ENCODE assay signal across 7 mouse cellular contexts in genomic region chr10:109921368-109921767, GRCm38 (mm10).
A peak's percentile ranks its signal among the peaks of the same experiment; 100 is the strongest.
DNase-seq lines count a peak whose midpoint lies in the region; ATAC-seq and TF ChIP-seq lines count a peak whose summit lies in the region.

No protein-coding gene starts in this region.

- no peak for TF ChIP-seq POLR2A in lung, adult 2 months (IDR thresholded peaks at IDR 0.05; ENCODE audit: borderline replicate concordance, extremely low read depth, low read depth, low read length)

- H3K27ac ChIP-seq in lung, embryonic 14.5 days (ENCODE audit: low read depth), result no peak overlapping the region
- H3K27ac ChIP-seq in neural tube, embryonic 13.5 days (replicated peaks), result no peak overlapping the region

- H3K4me1 ChIP-seq in lung, embryonic 14.5 days (ENCODE audit: insufficient read depth), result no peaks in the 10 kb centered on the region
- H3K4me1 ChIP-seq in lung, adult 2 months (ENCODE audit: control insufficient read depth, insufficient read depth, low read length), result no peaks in the 10 kb centered on the region
- peaks cover 8% of the 10 kb centered on the region for H3K4me1 ChIP-seq in neural tube, embryonic 13.5 days (replicated peaks)

- peak; percentile 39 for DNase-seq in lung, embryonic 14.5 days
- DNase-seq in lung, adult 2 months, result no peak
- peak; percentile 23 to 31 for DNase-seq in gastrocnemius, postnatal 4 days (ENCODE audit: low spot score in 2 of 2)
- DNase-seq in kidney, postnatal 4 days, result peak; percentile 51 to 63
- no peak for DNase-seq in layer of hippocampus, postnatal 36 days

- 33% methylated on average over 11 of the region's 11 CpGs for WGBS in lung, embryonic 14.5 days
- WGBS in lung, adult 2 months, result 53% methylated on average over 11 of the region's 11 CpGs
- WGBS in neural tube, embryonic 13.5 days, result 59% methylated on average over 11 of the region's 11 CpGs

- H3K27me3 ChIP-seq in lung, embryonic 14.5 days (ENCODE audit: insufficient read depth, low read length), result no peaks in the 10 kb centered on the region
- H3K27me3 ChIP-seq in neural tube, embryonic 13.5 days, result no peaks in the 10 kb centered on the region

- no peaks in the 10 kb centered on the region for H3K36me3 ChIP-seq in lung, embryonic 14.5 days (ENCODE audit: insufficient read depth)
- H3K36me3 ChIP-seq in neural tube, embryonic 13.5 days, result no peaks in the 10 kb centered on the region

- ATAC-seq in lung, embryonic 14.5 days (ENCODE audit: insufficient read depth), result peak; percentile 62
- 0 out of 2 replicates have a peak, but pooled peaks have one; percentile 25 for ATAC-seq in neural tube, embryonic 13.5 days (ENCODE audit: low read depth)
- ATAC-seq in frontal cortex, adult (ENCODE audit: low TSS enrichment), result no peak; the same call in 1 of the 2 replicates

- peak overlapping the region; percentile 17; the same call in 1 of the 2 replicates for H3K4me3 ChIP-seq in lung, embryonic 14.5 days (ENCODE audit: low read depth, low read length)
- no peak overlapping the region for H3K4me3 ChIP-seq in lung, adult 2 months (replicated peaks; ENCODE audit: extremely low read depth, low read depth, low read length)
- no peak overlapping the region for H3K4me3 ChIP-seq in neural tube, embryonic 13.5 days

- peak overlapping the region; percentile 56 for H3K4me2 ChIP-seq in lung, embryonic 14.5 days
- H3K4me2 ChIP-seq in neural tube, embryonic 13.5 days, result peak overlapping the region; percentile 33; the same call in 1 of the 2 replicates

- TF ChIP-seq CTCF in lung, embryonic 14.5 days (IDR thresholded peaks at IDR 0.05; ENCODE audit: low read depth), result no peak
- no peak for TF ChIP-seq CTCF in lung, adult 2 months (IDR thresholded peaks at IDR 0.05; ENCODE audit: insufficient read depth, low read length)

- no peak overlapping the region; the same call in 1 of the 2 replicates for H3K9ac ChIP-seq in lung, embryonic 14.5 days
- 0 out of 2 replicates have a peak overlapping the region, but pooled peaks have one; percentile 50 for H3K9ac ChIP-seq in neural tube, embryonic 13.5 days

- H3K9me3 ChIP-seq in lung, embryonic 14.5 days (ENCODE audit: low read depth, low read length), result no peaks in the 10 kb centered on the region
- no peaks in the 10 kb centered on the region for H3K9me3 ChIP-seq in neural tube, embryonic 13.5 days

Comparison
In these comparisons a context has a peak if more than half of its experiments do, and no peak if none do; other contexts are left out.
1. DNase-seq: peak in lung, embryonic 14.5 days (single experiment), gastrocnemius, postnatal 4 days (2 of 2) and kidney, postnatal 4 days (2 of 2); none in lung, adult 2 months (single experiment) and layer of hippocampus, postnatal 36 days (0 of 2).